Mouse (Mus musculus) cerebellum, postnatal 10 days (tissue): ENCODE measurements around the gene Nprl3.
A peak's percentile ranks its signal among the peaks of the same experiment; 100 is the strongest.

Source experiments
- DNase-seq, 2 experiments: peaks; one replicate each; pipeline ENCODE4 v3.0.0; 2021; ENCODE audit warnings: mixed read lengths in 2 of 2

Nprl3 gene

GRCm38 (mm10) chr11:32194626-32195025, 72.9 kb downstream of the Nprl3 start:
- no peak for DNase-seq

GRCm38 (mm10) chr11:32194086-32194485, 73.4 kb downstream of the Nprl3 start:
- no peak for DNase-seq

GRCm38 (mm10) chr11:32193156-32193555, 74.4 kb downstream of the Nprl3 start:
- no peak for DNase-seq

GRCm38 (mm10) chr11:32190603-32191110, 76.8 kb downstream of the Nprl3 start:
- DNase-seq = peak; percentile 26 to 29

- peak; percentile 40 to 47 for DNase-seq
Measured at GRCm38 (mm10) chr11:32190119-32190518, 77.4 kb downstream of the Nprl3 start.

GRCm38 (mm10) chr11:32189434-32189833, 78.1 kb downstream of the Nprl3 start:
- DNase-seq = no peak

- no peak for DNase-seq
Measured at GRCm38 (mm10) chr11:32188881-32189280, 78.6 kb downstream of the Nprl3 start.

GRCm38 (mm10) chr11:32187256-32187655, 80.3 kb downstream of the Nprl3 start:
- no peak for DNase-seq

- no peak for DNase-seq
Measured at GRCm38 (mm10) chr11:32186031-32186430, 81.5 kb downstream of the Nprl3 start.

GRCm38 (mm10) chr11:32184469-32184868, 83.0 kb downstream of the Nprl3 start:
- DNase-seq = no peak

- peak; percentile 96 to 98 for DNase-seq
Measured at GRCm38 (mm10) chr11:32181973-32182868, 85.3 kb downstream of the Nprl3 start.

GRCm38 (mm10) chr11:32181246-32181645, 86.3 kb downstream of the Nprl3 start:
- no peak for DNase-seq

- no peak for DNase-seq
Measured at GRCm38 (mm10) chr11:32178506-32178905, 89.0 kb downstream of the Nprl3 start.
